Mouse (Mus musculus): Measurements from ENCODE around the gene Htr2a. TPM values are rescaled to one million over a fixed set of nuclear protein-coding genes. Genes with fewer than 3 reads are reported as not detected.

The Htr2a gene
- polyA plus RNA-seq, 1 experiment from 2014 or later: 0.21 TPM

GRCm38 (mm10) chr14:74638071-74638470, 2.6 kb upstream of the Htr2a start:
- H3K9me3 ChIP-seq (ENCODE audit: low read length): no peaks in the 10 kb centered on the region
- no peak overlapping the region for H3K9ac ChIP-seq (replicated peaks)
- DNase-seq (no peak), ATAC-seq (no peak)
- WGBS (ENCODE audit: insufficient replicate concordance): 77% methylated on average over 4 of the region's 4 CpGs
- H3K27me3 ChIP-seq (ENCODE audit: insufficient read depth, low read length): peaks cover 8% of the 10 kb centered on the region; the same call in 1 of the 2 replicates
- TF ChIP-seq CTCF (IDR thresholded peaks at IDR 0.05; ENCODE audit: low read depth) (peak; percentile 42), EP300 (IDR thresholded peaks at IDR 0.05; ENCODE audit: low read depth) (no peak)
- H3K4me2 ChIP-seq (ENCODE audit: low read depth, low read length): no peak overlapping the region
- peaks cover 7% of the 10 kb centered on the region; the same call in 1 of the 2 replicates for H3K4me1 ChIP-seq (ENCODE audit: insufficient read depth)
- no peak overlapping the region for H3K27ac ChIP-seq (ENCODE audit: low read depth)
- no peaks in the 10 kb centered on the region for H3K36me3 ChIP-seq (replicated peaks; ENCODE audit: insufficient read depth, low read length)
- no peak overlapping the region for H3K4me3 ChIP-seq (ENCODE audit: low read depth, low read length)

GRCm38 (mm10) chr14:74641668-74642230, 1.1 kb downstream of the Htr2a start:
- ATAC-seq (no peak), DNase-seq (no peak)
- WGBS (ENCODE audit: insufficient replicate concordance): 20% methylated on average over 17 of the region's 17 CpGs
- H3K4me3 ChIP-seq (ENCODE audit: low read depth, low read length): peak overlapping the region; percentile 50
- no peak for TF ChIP-seq CTCF (IDR thresholded peaks at IDR 0.05; ENCODE audit: low read depth)
- TF ChIP-seq EP300 (IDR thresholded peaks at IDR 0.05; ENCODE audit: low read depth): no peak
- H3K4me1 ChIP-seq (ENCODE audit: insufficient read depth): peaks cover 16% of the 10 kb centered on the region
- H3K9me3 ChIP-seq (ENCODE audit: low read length): no peaks in the 10 kb centered on the region
- peak overlapping the region; percentile 70 for H3K4me2 ChIP-seq (ENCODE audit: low read depth, low read length)
- peak overlapping the region; percentile 33 for H3K9ac ChIP-seq (replicated peaks)
- no peak overlapping the region for H3K27ac ChIP-seq (ENCODE audit: low read depth)
- H3K36me3 ChIP-seq (replicated peaks; ENCODE audit: insufficient read depth, low read length): no peaks in the 10 kb centered on the region
- peaks cover 8% of the 10 kb centered on the region; the same call in 1 of the 2 replicates for H3K27me3 ChIP-seq (ENCODE audit: insufficient read depth, low read length)

- no peaks in the 10 kb centered on the region for H3K36me3 ChIP-seq (replicated peaks; ENCODE audit: insufficient read depth, low read length)
- peaks cover 8% of the 10 kb centered on the region; the same call in 1 of the 2 replicates for H3K27me3 ChIP-seq (ENCODE audit: insufficient read depth, low read length)
- peak overlapping the region; percentile 49 for H3K9ac ChIP-seq (replicated peaks)
- H3K27ac ChIP-seq (ENCODE audit: low read depth): 0 out of 2 replicates have a peak overlapping the region, but pooled peaks have one; percentile 13
- no peak for TF ChIP-seq EP300 (IDR thresholded peaks at IDR 0.05; ENCODE audit: low read depth)
- TF ChIP-seq CTCF (IDR thresholded peaks at IDR 0.05; ENCODE audit: low read depth): peak; percentile 97
- peak overlapping the region; percentile 50 for H3K4me3 ChIP-seq (ENCODE audit: low read depth, low read length)
- ATAC-seq: peak; percentile 75
- H3K4me1 ChIP-seq (ENCODE audit: insufficient read depth): peaks cover 19% of the 10 kb centered on the region
- under 1% methylated on average over 4 of the region's 4 CpGs for WGBS (ENCODE audit: insufficient replicate concordance)
- no peaks in the 10 kb centered on the region for H3K9me3 ChIP-seq (ENCODE audit: low read length)
- peak overlapping the region; percentile 70 for H3K4me2 ChIP-seq (ENCODE audit: low read depth, low read length)
- peak; percentile 90 for DNase-seq
Measured at GRCm38 (mm10) chr14:74643296-74643695, 2.7 kb downstream of the Htr2a start.

- H3K9ac ChIP-seq (replicated peaks): no peak overlapping the region
- TF ChIP-seq CTCF (IDR thresholded peaks at IDR 0.05; ENCODE audit: low read depth) (no peak), EP300 (IDR thresholded peaks at IDR 0.05; ENCODE audit: low read depth) (peak; percentile 78)
- 26% methylated on average over 11 of the region's 11 CpGs for WGBS (ENCODE audit: insufficient replicate concordance)
- H3K4me3 ChIP-seq (ENCODE audit: low read depth, low read length): no peak overlapping the region
- 0 out of 2 replicates have a peak overlapping the region, but pooled peaks have one; percentile 16 for H3K27ac ChIP-seq (ENCODE audit: low read depth)
- H3K27me3 ChIP-seq (ENCODE audit: insufficient read depth, low read length): peaks cover under 1% of the 10 kb centered on the region; the same call in 1 of the 2 replicates
- H3K4me2 ChIP-seq (ENCODE audit: low read depth, low read length): peak overlapping the region; percentile 31; the same call in 1 of the 2 replicates
- peaks cover 12% of the 10 kb centered on the region; the same call in 1 of the 2 replicates for H3K4me1 ChIP-seq (ENCODE audit: insufficient read depth)
- H3K9me3 ChIP-seq (ENCODE audit: low read length): no peaks in the 10 kb centered on the region
- DNase-seq (peak; percentile 43), ATAC-seq (peak; percentile 61)
- H3K36me3 ChIP-seq (replicated peaks; ENCODE audit: insufficient read depth, low read length): no peaks in the 10 kb centered on the region
Measured at GRCm38 (mm10) chr14:74646107-74646793, 5.6 kb downstream of the Htr2a start.

- no peak overlapping the region for H3K9ac ChIP-seq (replicated peaks)
- no peaks in the 10 kb centered on the region for H3K9me3 ChIP-seq (ENCODE audit: low read length)
- TF ChIP-seq EP300 (IDR thresholded peaks at IDR 0.05; ENCODE audit: low read depth) (no peak), CTCF (IDR thresholded peaks at IDR 0.05; ENCODE audit: low read depth) (no peak)
- H3K27me3 ChIP-seq (ENCODE audit: insufficient read depth, low read length): no peaks in the 10 kb centered on the region
- H3K4me1 ChIP-seq (ENCODE audit: insufficient read depth): peaks cover 10% of the 10 kb centered on the region; the same call in 1 of the 2 replicates
- H3K4me2 ChIP-seq (ENCODE audit: low read depth, low read length): no peak overlapping the region
- H3K27ac ChIP-seq (ENCODE audit: low read depth): no peak overlapping the region
- DNase-seq: no peak
- H3K4me3 ChIP-seq (ENCODE audit: low read depth, low read length): no peak overlapping the region
- 60% methylated on average over 6 of the region's 6 CpGs for WGBS (ENCODE audit: insufficient replicate concordance)
- H3K36me3 ChIP-seq (replicated peaks; ENCODE audit: insufficient read depth, low read length): no peaks in the 10 kb centered on the region
- ATAC-seq: 0 out of 2 replicates have a peak, but pooled peaks have one; percentile 18
Measured at GRCm38 (mm10) chr14:74650001-74650400, 9.4 kb downstream of the Htr2a start.

- Histone ChIP-seq H3K27ac (ENCODE audit: low read depth) (no peak overlapping the region), H3K36me3 (replicated peaks; ENCODE audit: insufficient read depth, low read length) (no peaks in the 10 kb centered on the region), H3K9me3 (ENCODE audit: low read length) (no peaks in the 10 kb centered on the region), H3K27me3 (ENCODE audit: insufficient read depth, low read length) (no peaks in the 10 kb centered on the region), H3K4me1 (ENCODE audit: insufficient read depth) (peaks cover 4% of the 10 kb centered on the region; the same call in 1 of the 2 replicates), H3K4me3 (ENCODE audit: low read depth, low read length) (no peak overlapping the region), H3K4me2 (ENCODE audit: low read depth, low read length) (no peak overlapping the region), H3K9ac (replicated peaks) (no peak overlapping the region)
- TF ChIP-seq CTCF (IDR thresholded peaks at IDR 0.05; ENCODE audit: low read depth) (0 out of 2 replicates have a peak, but pooled peaks have one; percentile 6), EP300 (IDR thresholded peaks at IDR 0.05; ENCODE audit: low read depth) (no peak)
- DNase-seq: no peak
- ATAC-seq: no peak
- 15% methylated on average over 4 of the region's 4 CpGs for WGBS (ENCODE audit: insufficient replicate concordance)
Measured at GRCm38 (mm10) chr14:74651678-74652077, 11.0 kb downstream of the Htr2a start.
